Mouse (Mus musculus): Measurements from ENCODE around the gene Itprip.

- no peak for TF ChIP-seq CTCF (IDR thresholded peaks at IDR 0.05; ENCODE audit: low read depth)
- TF ChIP-seq EP300 (IDR thresholded peaks at IDR 0.05; ENCODE audit: low read depth): no peak
Observed at GRCm38 (mm10) chr19:47910751-47911150, 8.3 kb downstream of the Itprip start.
